Mouse (Mus musculus): Measurements from ENCODE around the gene Tufm.

DNA sequence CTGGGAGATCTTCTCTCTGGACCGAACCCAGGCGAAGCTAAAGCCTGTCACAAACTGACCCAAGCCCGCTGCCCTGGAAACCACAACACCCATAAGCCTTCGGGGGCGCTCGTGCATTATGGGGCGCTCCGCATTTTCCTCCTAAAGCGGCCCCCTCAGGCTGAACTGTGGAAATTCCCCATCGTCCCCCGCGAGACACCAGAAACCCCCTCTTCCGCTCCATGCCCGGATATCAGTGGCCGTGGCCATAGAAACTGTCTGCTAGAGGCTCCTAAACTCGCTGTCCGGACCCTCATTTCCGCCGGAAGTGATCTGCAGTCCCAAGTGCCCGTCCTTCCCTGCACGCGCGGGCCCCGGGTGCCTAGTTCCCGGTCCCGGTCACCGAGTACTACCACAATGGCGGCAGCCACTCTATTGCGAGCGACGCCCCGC, at the start of gene Tufm:
- TF ChIP-seq POLR2A (IDR thresholded peaks at IDR 0.05; ENCODE audit: insufficient read depth, low read length): no peak
- no peak for TF ChIP-seq CTCF (IDR thresholded peaks at IDR 0.05; ENCODE audit: low read depth, low read length)
- no peak for TF ChIP-seq EP300 (IDR thresholded peaks at IDR 0.05; ENCODE audit: insufficient read depth, low read depth, low read length)
